In genomic region chr5:92506733-92507132, GRCm38 (mm10) we compare ENCODE assay signal across 8 mouse cellular contexts. TPM values are rescaled to one million over a fixed set of nuclear protein-coding genes. Genes with fewer than 3 reads are reported as not detected.
A peak's percentile ranks its signal among the peaks of the same experiment; 100 is the strongest.
DNase-seq lines count a peak whose midpoint lies in the region; ATAC-seq and TF ChIP-seq lines count a peak whose summit lies in the region.

Gene Scarb2, minus strand, starts transcription at chr5:92506833.

- TF ChIP-seq CTCF in liver, adult 2 months (IDR thresholded peaks at IDR 0.05; ENCODE audit: low read depth, low read length): no peak

- H3K9ac ChIP-seq in liver, adult 2 months (ENCODE audit: low read depth, low read length): peak within 1 kb of the TSS; percentile 81
- H3K9ac ChIP-seq in heart, embryonic 15.5 days: peak within 1 kb of the TSS; percentile 53
- H3K9ac ChIP-seq in neural tube, embryonic 14.5 days (replicated peaks; ENCODE audit: low read depth, low read length): peak within 1 kb of the TSS; percentile 94

- no peak for TF ChIP-seq POLR2A in liver, adult 2 months (IDR thresholded peaks at IDR 0.05; ENCODE audit: extremely low read depth, insufficient read depth, low read length)

- no peaks in the 10 kb centered on the region for H3K27me3 ChIP-seq in liver, adult 2 months (ENCODE audit: control insufficient read depth, insufficient read depth, low read length)
- no peaks in the 10 kb centered on the region for H3K27me3 ChIP-seq in embryonic facial prominence, embryonic 10.5 days (replicated peaks; ENCODE audit: low read depth, poor library complexity, severe bottlenecking)
- H3K27me3 ChIP-seq in heart, embryonic 15.5 days: no peaks in the 10 kb centered on the region
- H3K27me3 ChIP-seq in neural tube, embryonic 14.5 days (ENCODE audit: control insufficient read depth, insufficient read depth, low read length): no peaks in the 10 kb centered on the region

- no peak for ATAC-seq in heart, embryonic 15.5 days (replicated peaks; ENCODE audit: insufficient number of reproducible peaks, insufficient read depth, low FRiP score, low read depth)
- ATAC-seq in neural tube, embryonic 14.5 days (ENCODE audit: low read depth): no peak

- DNase-seq in liver, adult 2 months (ENCODE audit: extremely low read depth, low read depth, low spot score): no peak
- no peak for DNase-seq in liver
- no peak for DNase-seq in embryonic facial prominence, embryonic 10.5 days (ENCODE audit: low spot score)
- DNase-seq in left cerebral cortex, postnatal 4 days: no peak
- no peak for DNase-seq in thymus, postnatal 25 days
- no peak for DNase-seq in embryo, embryonic 11 days

- H3K27ac ChIP-seq in liver, adult 2 months (replicated peaks; ENCODE audit: insufficient read depth, low read depth, low read length): peak within 1 kb of the TSS; percentile 92
- H3K27ac ChIP-seq in embryonic facial prominence, embryonic 10.5 days (replicated peaks): peak within 1 kb of the TSS; percentile 91
- peak within 1 kb of the TSS; percentile 99 for H3K27ac ChIP-seq in heart, embryonic 15.5 days
- H3K27ac ChIP-seq in neural tube, embryonic 14.5 days (ENCODE audit: low read depth, low read length): peak within 1 kb of the TSS; percentile 99

- peaks cover 4% of the 10 kb centered on the region for H3K36me3 ChIP-seq in liver, adult 2 months (ENCODE audit: control insufficient read depth, insufficient read depth, low read length)
- no peaks in the 10 kb centered on the region for H3K36me3 ChIP-seq in embryonic facial prominence, embryonic 10.5 days (replicated peaks)
- H3K36me3 ChIP-seq in heart, embryonic 15.5 days: no peaks in the 10 kb centered on the region
- no peaks in the 10 kb centered on the region for H3K36me3 ChIP-seq in neural tube, embryonic 14.5 days (ENCODE audit: control insufficient read depth, insufficient read depth, low read length)

- H3K4me2 ChIP-seq in heart, embryonic 15.5 days: peak within 1 kb of the TSS; percentile 70
- peak within 1 kb of the TSS; percentile 62 for H3K4me2 ChIP-seq in neural tube, embryonic 14.5 days (ENCODE audit: low read depth, low read length)

- H3K79me2 ChIP-seq in liver, adult 2 months (ENCODE audit: control insufficient read depth, insufficient read depth, low read length): peaks cover 29% of the 10 kb centered on the region

- peaks cover 19% of the 10 kb centered on the region for H3K4me1 ChIP-seq in liver, adult 2 months (ENCODE audit: control insufficient read depth, insufficient read depth, low read length)
- peaks cover 21% of the 10 kb centered on the region for H3K4me1 ChIP-seq in embryonic facial prominence, embryonic 10.5 days
- H3K4me1 ChIP-seq in heart, embryonic 15.5 days (replicated peaks): peaks cover 26% of the 10 kb centered on the region
- H3K4me1 ChIP-seq in neural tube, embryonic 14.5 days (ENCODE audit: control insufficient read depth, insufficient read depth, low read length): peaks cover 10% of the 10 kb centered on the region; the same call in 1 of the 2 replicates

- H3K4me3 ChIP-seq in liver, adult 2 months (ENCODE audit: insufficient read depth, low read depth, low read length): peak within 1 kb of the TSS; percentile 63
- H3K4me3 ChIP-seq in embryonic facial prominence, embryonic 10.5 days: peak within 1 kb of the TSS; percentile 75
- H3K4me3 ChIP-seq in heart, embryonic 15.5 days: peak within 1 kb of the TSS; percentile 94
- peak within 1 kb of the TSS; percentile 90 for H3K4me3 ChIP-seq in neural tube, embryonic 14.5 days (ENCODE audit: low read depth, low read length)

- H3K9me3 ChIP-seq in embryonic facial prominence, embryonic 10.5 days: no peaks in the 10 kb centered on the region
- no peaks in the 10 kb centered on the region for H3K9me3 ChIP-seq in heart, embryonic 15.5 days (replicated peaks)
- H3K9me3 ChIP-seq in neural tube, embryonic 14.5 days (ENCODE audit: control insufficient read depth, low read length): no peaks in the 10 kb centered on the region

- intact Hi-C loops in left cerebral cortex, postnatal 4 days (cut with DNase I): no loop called here

RNA-seq across cellular contexts. Expression of gene Scarb2, which starts in this region (rescaled TPM):
- 112 and 122 TPM in 2 replicates for total RNA-seq in liver, adult 2 months (2014; rRNA removed)
- 28.5 and 32.4 TPM in 2 replicates for polyA plus RNA-seq in liver, adult 2 months (2012; rRNA removed)
- 7.1 and 7.6 TPM in 2 replicates for polyA plus RNA-seq in embryonic facial prominence, embryonic 10.5 days (2016; fragmentation: Nextera tagmentation; extraction: Ambion mirVana)
- 14.9 and 17.3 TPM in 2 replicates for polyA plus RNA-seq in heart, embryonic 15.5 days (2015; fragmentation: Nextera tagmentation; extraction: Ambion mirVana)
- total RNA-seq in left cerebral cortex, postnatal 4 days (2021): 100 to 1,000 TPM; 112 to 115 TPM
- polyA plus RNA-seq in neural tube, embryonic 14.5 days (2014; fragmentation: Nextera tagmentation; extraction: Ambion mirVana): 16.2 and 17.6 TPM in 2 replicates
